In genomic region chr17:56273482-56273881, GRCm38 (mm10) we compare ENCODE assay signal across 22 mouse cellular contexts. TPM values are rescaled to one million over a fixed set of nuclear protein-coding genes. Genes with fewer than 3 reads are reported as not detected.
DNase-seq lines count a peak whose midpoint lies in the region; ATAC-seq and TF ChIP-seq lines count a peak whose summit lies in the region.
"Had no signal": no experiment of that assay in that cellular context is flagged by ENCODE, and none has a peak within 500 bp of the region (broad histone marks: within the 10 kb centered on the region; RNA-seq: fewer than 3 reads in every experiment).

No protein-coding gene starts in this region.

- no peak overlapping the region for H3K4me2 ChIP-seq in heart, embryonic 13.5 days
- H3K4me2 ChIP-seq in intestine, embryonic 15.5 days (replicated peaks): peak overlapping the region; percentile 15; the same call in 1 of the 2 replicates
- H3K4me2 ChIP-seq: hindbrain, embryonic 12.5 days; midbrain, embryonic 15.5 days had no signal

- H3K27ac ChIP-seq in heart, embryonic 13.5 days (replicated peaks): no peak overlapping the region
- 0 out of 2 replicates have a peak overlapping the region, but pooled peaks have one; percentile 33 for H3K27ac ChIP-seq in liver, adult 2 months (replicated peaks; ENCODE audit: insufficient read depth, low read depth, low read length)
- H3K27ac ChIP-seq in intestine, embryonic 15.5 days: no peak overlapping the region
- H3K27ac ChIP-seq in macrophage: peak overlapping the region; percentile 28
- H3K27ac ChIP-seq: hindbrain, embryonic 12.5 days; liver, embryonic 14.5 days; midbrain, embryonic 15.5 days had no signal

- peaks cover 58% of the 10 kb centered on the region for H3K4me1 ChIP-seq in heart, embryonic 13.5 days
- H3K4me1 ChIP-seq in liver, adult 2 months (ENCODE audit: control insufficient read depth, insufficient read depth, low read length): peaks cover 34% of the 10 kb centered on the region
- peaks cover 26% of the 10 kb centered on the region for H3K4me1 ChIP-seq in intestine, embryonic 15.5 days (replicated peaks)

- no peak overlapping the region for H3K4me3 ChIP-seq in heart, embryonic 13.5 days
- no peak overlapping the region for H3K4me3 ChIP-seq in liver, adult 2 months (ENCODE audit: insufficient read depth, low read depth, low read length)
- no peak overlapping the region for H3K4me3 ChIP-seq in intestine, embryonic 15.5 days (replicated peaks)
- H3K4me3 ChIP-seq in macrophage (ENCODE audit: inconsistent target): no peak overlapping the region
- H3K4me3 ChIP-seq: hindbrain, embryonic 12.5 days; midbrain, embryonic 15.5 days had no signal

- peak overlapping the region; percentile 4; the same call in 1 of the 2 replicates for H3K9ac ChIP-seq in heart, embryonic 13.5 days
- peak overlapping the region; percentile 57 for H3K9ac ChIP-seq in liver, adult 2 months (ENCODE audit: low read depth, low read length)
- H3K9ac ChIP-seq in intestine, embryonic 15.5 days: 0 out of 2 replicates have a peak overlapping the region, but pooled peaks have one; percentile 1
- H3K9ac ChIP-seq: hindbrain, embryonic 12.5 days; liver, embryonic 14.5 days; midbrain, embryonic 15.5 days had no signal

- no peak for TF ChIP-seq POLR2A in liver, adult 2 months (IDR thresholded peaks at IDR 0.05; ENCODE audit: extremely low read depth, insufficient read depth, low read length)

- ATAC-seq in heart, embryonic 13.5 days (ENCODE audit: extremely low read depth, insufficient number of reproducible peaks, low FRiP score, low TSS enrichment): no peak
- ATAC-seq in intestine, embryonic 15.5 days: no peak
- ATAC-seq: forebrain, embryonic 14.5 days; midbrain, embryonic 15.5 days had no signal

- no peaks in the 10 kb centered on the region for H3K27me3 ChIP-seq in heart, embryonic 13.5 days (replicated peaks)
- no peaks in the 10 kb centered on the region for H3K27me3 ChIP-seq in liver, adult 2 months (ENCODE audit: control insufficient read depth, insufficient read depth, low read length)
- H3K27me3 ChIP-seq in intestine, embryonic 15.5 days (replicated peaks): no peaks in the 10 kb centered on the region
- H3K27me3 ChIP-seq: hindbrain, embryonic 12.5 days; midbrain, embryonic 15.5 days had no signal

- H3K9me3 ChIP-seq in heart, embryonic 13.5 days: no peaks in the 10 kb centered on the region
- no peaks in the 10 kb centered on the region for H3K9me3 ChIP-seq in intestine, embryonic 15.5 days
- H3K9me3 ChIP-seq: hindbrain, embryonic 12.5 days; midbrain, embryonic 15.5 days had no signal

- peaks cover 24% of the 10 kb centered on the region for H3K79me2 ChIP-seq in liver, adult 2 months (ENCODE audit: control insufficient read depth, insufficient read depth, low read length)
- peaks cover 69% of the 10 kb centered on the region for H3K79me2 ChIP-seq in macrophage (ENCODE audit: inconsistent target)

- no peak for TF ChIP-seq CTCF in liver, adult 2 months (IDR thresholded peaks at IDR 0.05; ENCODE audit: low read depth, low read length)

- no peak for DNase-seq in heart, adult 8-10 months (ENCODE audit: low spot score)
- DNase-seq in liver, adult 2 months (ENCODE audit: extremely low read depth, low read depth, low spot score): no peak
- no peak for DNase-seq in liver
- DNase-seq in Muller cell, postnatal 12 days (ENCODE audit: inconsistent ontology term): no peak
- DNase-seq in left cerebral cortex, adult 9 months (ENCODE audit: low spot score in 2 of 2): no peak
- DNase-seq: cerebellum, adult 18-20 months; kidney, adult 18-20 months; lung, postnatal 4 days; thymus, adult 2 months had no signal

- WGBS in heart, embryonic 13.5 days: 79% methylated on average over 7 of the region's 7 CpGs
- WGBS in liver, adult 2 months: 70% methylated on average over 7 of the region's 7 CpGs
- WGBS in intestine, embryonic 15.5 days: 86% methylated on average over 7 of the region's 7 CpGs
- WGBS in macrophage (ENCODE audit: missing documents): 84% methylated on average over 7 of the region's 7 CpGs

- H3K36me3 ChIP-seq in heart, embryonic 13.5 days: peaks cover 58% of the 10 kb centered on the region
- H3K36me3 ChIP-seq in liver, adult 2 months (ENCODE audit: control insufficient read depth, insufficient read depth, low read length): peaks cover 6% of the 10 kb centered on the region; the same call in 1 of the 2 replicates
- peaks cover 17% of the 10 kb centered on the region for H3K36me3 ChIP-seq in intestine, embryonic 15.5 days
- peaks cover 31% of the 10 kb centered on the region for H3K36me3 ChIP-seq in macrophage (ENCODE audit: inconsistent target)
- H3K36me3 ChIP-seq: hindbrain, embryonic 12.5 days; midbrain, embryonic 15.5 days had no signal

RNA-seq across cellular contexts. Expression of gene Ticam1, which starts 3.1 kb away (rescaled TPM):
- polyA plus RNA-seq in heart, embryonic 13.5 days (2015; fragmentation: Nextera tagmentation; extraction: Ambion mirVana): 7.7 and 8.4 TPM in 2 replicates
- 1 to 10 TPM; 6.9 to 9.5 (median 8.1) TPM for total RNA-seq in heart, adult 8-10 months (2022)
- 2.5 and 3.4 TPM in 2 replicates for total RNA-seq in liver, adult 2 months (2014; rRNA removed)
- 20.9 and 27.7 TPM in 2 replicates for polyA plus RNA-seq in liver, adult 2 months (2012; rRNA removed)
- 11.3 and 13.3 TPM in 2 replicates for polyA plus RNA-seq in intestine, embryonic 15.5 days (2015; fragmentation: Nextera tagmentation; extraction: Ambion mirVana)
- 10 to 100 TPM; 20.0 to 66.0 (median 29.6) TPM for total RNA-seq in macrophage (2018; cell fraction: chromatin; rRNA removed)
- total RNA-seq in macrophage (2018; cell fraction: cytosol; rRNA removed): 10 to 100 TPM; 29.2 to 68.9 (median 35.2) TPM
- total RNA-seq in macrophage (2018; cell fraction: nucleus; rRNA removed): 10 to 100 TPM; 18.9 to 54.1 (median 29.3) TPM
- polyA plus RNA-seq in macrophage (2018): 19.5 to 36.1 TPM (median 21.2 TPM) in 3 replicates

RNA-seq across cellular contexts. Expression of gene Fem1a, which starts 16.9 kb away (rescaled TPM):
- polyA plus RNA-seq in heart, embryonic 13.5 days (2015; fragmentation: Nextera tagmentation; extraction: Ambion mirVana): 17.2 and 18.5 TPM in 2 replicates
- total RNA-seq in heart, adult 8-10 months (2022): 100 to 1,000 TPM; 113 to 131 (median 128) TPM
- 11.5 and 12.1 TPM in 2 replicates for total RNA-seq in liver, adult 2 months (2014; rRNA removed)
- polyA plus RNA-seq in liver, adult 2 months (2012; rRNA removed): 16.6 and 18.9 TPM in 2 replicates
- 12.5 and 12.8 TPM in 2 replicates for polyA plus RNA-seq in intestine, embryonic 15.5 days (2015; fragmentation: Nextera tagmentation; extraction: Ambion mirVana)
- 10 to 100 TPM in 9 of 26 experiments, 1 to 10 TPM in 17; 2.4 to 25.8 (median 7.7) TPM for total RNA-seq in macrophage (2018; cell fraction: chromatin; rRNA removed)
- 10 to 100 TPM in 17 of 26 experiments, 1 to 10 TPM in 9; 4.7 to 16.4 (median 11.9) TPM for total RNA-seq in macrophage (2018; cell fraction: cytosol; rRNA removed)
- total RNA-seq in macrophage (2018; cell fraction: nucleus; rRNA removed): 10 to 100 TPM in 15 of 26 experiments, 1 to 10 TPM in 11; 5.5 to 23.2 (median 10.6) TPM
- polyA plus RNA-seq in macrophage (2018): 6.6 to 13.3 TPM (median 10.2 TPM) in 3 replicates

RNA-seq across cellular contexts. Expression of gene Plin3, which starts 19.2 kb away (rescaled TPM):
- polyA plus RNA-seq in heart, embryonic 13.5 days (2015; fragmentation: Nextera tagmentation; extraction: Ambion mirVana): 67.1 and 71.8 TPM in 2 replicates
- total RNA-seq in heart, adult 8-10 months (2022): 100 to 1,000 TPM; 172 to 233 (median 219) TPM
- total RNA-seq in liver, adult 2 months (2014; rRNA removed): 23.0 and 28.1 TPM in 2 replicates
- 20.6 and 21.5 TPM in 2 replicates for polyA plus RNA-seq in liver, adult 2 months (2012; rRNA removed)
- 153 and 195 TPM in 2 replicates for polyA plus RNA-seq in intestine, embryonic 15.5 days (2015; fragmentation: Nextera tagmentation; extraction: Ambion mirVana)
- 10 to 100 TPM in 18 of 26 experiments, 1 to 10 TPM in 8; 3.7 to 35.4 (median 12.4) TPM for total RNA-seq in macrophage (2018; cell fraction: chromatin; rRNA removed)
- total RNA-seq in macrophage (2018; cell fraction: cytosol; rRNA removed): 10 to 100 TPM; 28.2 to 67.4 (median 39.0) TPM
- total RNA-seq in macrophage (2018; cell fraction: nucleus; rRNA removed): 10 to 100 TPM; 10.8 to 40.1 (median 19.8) TPM
- polyA plus RNA-seq in macrophage (2018): 40.0 to 53.0 TPM (median 46.8 TPM) in 3 replicates

RNA-seq across cellular contexts. Expression of gene Arrdc5, which starts 26.6 kb away (rescaled TPM):
- not detected in 2 replicates for polyA plus RNA-seq in heart, embryonic 13.5 days (2015; fragmentation: Nextera tagmentation; extraction: Ambion mirVana)
- total RNA-seq in heart, adult 8-10 months (2022): under 1 TPM in 1 of 4 experiments, not detected in 3; 0.41 TPM
- not detected in 2 replicates for total RNA-seq in liver, adult 2 months (2014; rRNA removed)
- not detected in 2 replicates for polyA plus RNA-seq in liver, adult 2 months (2012; rRNA removed)
- not detected in 2 replicates for polyA plus RNA-seq in intestine, embryonic 15.5 days (2015; fragmentation: Nextera tagmentation; extraction: Ambion mirVana)
- not detected for total RNA-seq in macrophage (2018; cell fraction: chromatin; rRNA removed)
- total RNA-seq in macrophage (2018; cell fraction: cytosol; rRNA removed): not detected
- not detected for total RNA-seq in macrophage (2018; cell fraction: nucleus; rRNA removed)
- not detected in 3 replicates for polyA plus RNA-seq in macrophage (2018)
- total RNA-seq: adrenal gland, adult 18-20 months; ES-E14; heart, adult 18-20 months; left cerebral cortex, postnatal 10 days had no signal
- polyA plus RNA-seq: brain, embryonic 14.5 days; C2C12; forebrain, embryonic 14.5 days; hindbrain, embryonic 12.5 days; liver, embryonic 14.5 days; midbrain, embryonic 15.5 days; thymus, adult 2 months had no signal

RNA-seq across cellular contexts. Expression of gene Uhrf1, which starts 29.6 kb away (rescaled TPM):
- 70.7 and 74.7 TPM in 2 replicates for polyA plus RNA-seq in heart, embryonic 13.5 days (2015; fragmentation: Nextera tagmentation; extraction: Ambion mirVana)
- total RNA-seq in heart, adult 8-10 months (2022): 1 to 10 TPM; 1.5 to 2.6 (median 2.2) TPM
- 0.92 and 2.7 TPM in 2 replicates for total RNA-seq in liver, adult 2 months (2014; rRNA removed)
- 0.20 and 0.22 TPM in 2 replicates for polyA plus RNA-seq in liver, adult 2 months (2012; rRNA removed)
- 124 and 125 TPM in 2 replicates for polyA plus RNA-seq in intestine, embryonic 15.5 days (2015; fragmentation: Nextera tagmentation; extraction: Ambion mirVana)
- 10 to 100 TPM in 13 of 26 experiments, 1 to 10 TPM in 13; 2.4 to 31.3 (median 10.2) TPM for total RNA-seq in macrophage (2018; cell fraction: chromatin; rRNA removed)
- 1 to 10 TPM; 3.9 to 9.2 (median 5.9) TPM for total RNA-seq in macrophage (2018; cell fraction: cytosol; rRNA removed)
- 10 to 100 TPM in 3 of 26 experiments, 1 to 10 TPM in 23; 3.7 to 97.3 (median 6.4) TPM for total RNA-seq in macrophage (2018; cell fraction: nucleus; rRNA removed)
- polyA plus RNA-seq in macrophage (2018): 2.3 to 57.4 TPM (median 13.6 TPM) in 3 replicates

Comparison
In these comparisons a context has a peak if more than half of its experiments do, and no peak if none do; other contexts are left out.
1. H3K27ac ChIP-seq: peak in liver, adult 2 months (single experiment) and macrophage (single experiment); none in heart, embryonic 13.5 days (single experiment) and intestine, embryonic 15.5 days (single experiment).
2. H3K9ac ChIP-seq: peak in every context shown above with its lines; median percentile 57 in liver, adult 2 months; 4 in heart, embryonic 13.5 days; 1 in intestine, embryonic 15.5 days.